Mouse (Mus musculus): ENCODE results near the gene Zscan12. TPM values are rescaled to one million over a fixed set of nuclear protein-coding genes. Genes with fewer than 3 reads are reported as not detected.
"Not testable (repeated sequence)": the region's sequence is repeated elsewhere in the genome, so short reads cannot be mapped to it uniquely, and the experiment has no call there.

The Zscan12 gene
- total RNA-seq, 2 experiments from 2014 or later = 9.4 to 10.0 TPM

DNA sequence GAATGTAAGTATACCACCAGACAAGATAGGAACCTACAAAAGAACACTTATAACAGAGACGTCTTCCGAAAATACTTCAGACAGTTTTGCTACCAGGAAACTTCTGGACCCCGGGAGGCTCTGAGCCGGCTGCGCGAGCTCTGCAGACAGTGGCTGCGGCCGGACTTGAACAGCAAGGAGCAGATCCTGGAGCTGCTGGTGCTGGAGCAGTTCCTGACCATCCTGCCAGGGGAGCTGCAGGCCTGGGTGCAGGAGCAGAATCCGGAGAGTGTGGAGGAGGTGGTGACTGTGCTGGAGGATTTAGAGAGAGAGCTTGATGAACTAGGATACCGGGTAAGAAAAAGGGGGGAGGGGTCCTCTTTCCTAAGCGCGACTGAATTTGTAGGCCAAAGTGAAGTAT lies 1.1 kb downstream of the Zscan12 start:
- Histone ChIP-seq H3K27ac (no peak overlapping the region), H3K4me3 (peak overlapping the region; percentile 100)
- no peak for DNase-seq (ENCODE audit: low spot score in 2 of 2)
- no peak for TF ChIP-seq CTCF (conservative IDR thresholded peaks at IDR 0.05)

DNA sequence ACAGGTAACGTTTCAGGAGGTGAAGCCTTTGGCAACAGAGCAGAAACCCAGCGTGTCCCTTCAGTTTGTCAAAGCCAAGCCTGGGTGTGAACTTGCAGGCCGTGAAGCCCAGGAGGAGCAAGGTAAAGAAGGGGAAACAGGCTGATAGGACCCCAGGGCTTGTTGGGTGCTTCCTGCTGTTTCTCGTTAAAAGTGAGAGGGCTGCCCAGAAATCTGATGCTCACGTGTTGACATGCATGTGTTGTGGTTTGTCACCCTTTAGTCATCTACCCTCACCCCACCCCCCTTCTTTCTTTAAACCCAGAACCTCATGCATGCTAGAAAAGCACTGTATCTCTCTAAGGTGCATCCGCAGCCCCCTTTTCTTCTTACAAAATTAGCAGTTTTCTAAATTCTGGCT lies 4.0 kb downstream of the Zscan12 start:
- TF ChIP-seq CTCF (conservative IDR thresholded peaks at IDR 0.05) = no peak
- no peak overlapping the region for H3K27ac ChIP-seq
- no peak overlapping the region for H3K4me3 ChIP-seq
- DNase-seq (ENCODE audit: low spot score in 2 of 2) = no peak

DNA sequence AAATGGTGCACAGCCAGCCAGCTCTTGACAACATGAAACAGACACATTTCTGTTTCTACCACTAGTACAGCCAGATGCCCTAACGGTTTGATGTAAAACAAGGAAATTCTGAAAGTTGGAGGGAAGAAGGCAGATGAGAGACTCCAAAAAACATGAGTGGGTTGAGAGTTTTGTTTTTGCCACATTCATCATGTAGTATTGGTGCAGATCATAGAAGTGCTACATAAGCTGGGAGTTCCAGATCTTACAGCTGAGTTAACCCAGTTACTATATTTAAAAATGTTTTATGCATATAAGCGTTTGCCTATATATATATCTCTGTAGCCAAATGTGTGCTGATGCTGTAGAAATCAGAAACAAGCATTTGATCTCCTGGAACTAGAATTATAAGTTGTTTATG lies 10.1 kb downstream of the Zscan12 start:
- TF ChIP-seq CTCF (conservative IDR thresholded peaks at IDR 0.05) = no peak
- Histone ChIP-seq H3K27ac (no peak overlapping the region), H3K4me3 (no peak overlapping the region)
- DNase-seq (ENCODE audit: low spot score in 2 of 2) = no peak

DNA sequence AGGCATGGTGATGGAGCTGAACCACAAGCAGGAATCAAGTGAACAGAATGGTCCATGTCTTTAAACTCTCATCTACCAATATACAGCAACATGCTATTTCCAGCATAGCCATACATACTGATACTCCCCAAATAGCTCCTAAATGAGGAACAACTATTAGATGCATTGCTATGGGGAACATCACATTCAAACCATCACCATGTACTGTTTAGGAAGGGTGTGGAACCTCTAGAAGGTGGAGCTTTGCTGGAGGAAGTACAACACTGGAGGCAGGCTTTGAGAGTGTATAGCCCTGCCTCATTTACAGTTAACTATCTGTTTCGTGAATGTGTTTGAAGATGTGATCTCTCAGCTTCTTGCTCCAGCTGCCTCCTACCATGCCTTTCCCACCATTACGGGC lies 15.2 kb downstream of the Zscan12 start:
- no peak overlapping the region for H3K4me3 ChIP-seq
- no peak for TF ChIP-seq CTCF (conservative IDR thresholded peaks at IDR 0.05)
- DNase-seq (ENCODE audit: low spot score in 2 of 2) = no peak
- no peak overlapping the region for H3K27ac ChIP-seq

DNA sequence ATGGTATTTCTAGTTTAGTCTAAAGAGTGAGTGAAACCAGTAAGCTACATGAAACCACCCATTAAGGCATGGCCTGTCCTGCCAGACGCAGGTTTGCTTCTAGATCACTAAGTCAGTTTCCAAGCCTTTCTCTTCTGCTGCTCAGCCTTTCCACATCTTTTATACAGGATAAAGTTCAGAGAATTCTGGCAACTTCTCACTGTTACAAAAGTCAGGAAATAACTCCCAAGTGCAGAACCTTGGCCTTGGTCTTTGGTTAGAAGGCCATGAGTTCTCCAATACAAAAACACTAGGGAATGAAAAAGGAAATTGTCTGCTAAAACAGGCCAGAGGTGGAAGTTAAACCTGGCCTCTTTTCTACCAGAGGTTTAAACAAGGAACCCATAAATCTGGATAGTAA lies 32.6 kb downstream of the Zscan12 start:
- TF ChIP-seq CTCF (conservative IDR thresholded peaks at IDR 0.05) = no peak
- Histone ChIP-seq H3K27ac (no peak overlapping the region), H3K4me3 (no peak overlapping the region)
- DNase-seq (ENCODE audit: low spot score in 2 of 2) = no peak

DNA sequence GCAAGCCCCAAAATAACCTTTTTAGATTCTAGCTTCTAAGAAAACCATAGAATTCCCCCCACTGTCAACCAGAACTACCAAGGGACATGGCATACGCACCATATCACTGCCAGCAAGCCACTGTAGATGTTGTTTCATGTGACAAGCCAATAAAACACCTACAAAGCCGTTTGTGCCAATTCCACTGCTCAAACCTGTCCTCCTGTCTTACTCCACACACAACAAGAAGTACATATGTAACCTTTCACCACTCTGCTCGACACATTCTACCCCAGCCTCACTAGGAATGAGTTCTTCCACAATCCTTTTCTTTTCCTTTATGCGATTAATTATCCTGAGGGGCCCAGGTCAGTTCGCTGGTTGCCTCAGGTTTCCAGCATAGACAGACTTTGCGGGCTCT lies 33.0 kb downstream of the Zscan12 start:
- H3K4me3 ChIP-seq = no peak overlapping the region
- DNase-seq (ENCODE audit: low spot score in 2 of 2) = no peak
- TF ChIP-seq CTCF (conservative IDR thresholded peaks at IDR 0.05) = no peak
- no peak overlapping the region for H3K27ac ChIP-seq

DNA sequence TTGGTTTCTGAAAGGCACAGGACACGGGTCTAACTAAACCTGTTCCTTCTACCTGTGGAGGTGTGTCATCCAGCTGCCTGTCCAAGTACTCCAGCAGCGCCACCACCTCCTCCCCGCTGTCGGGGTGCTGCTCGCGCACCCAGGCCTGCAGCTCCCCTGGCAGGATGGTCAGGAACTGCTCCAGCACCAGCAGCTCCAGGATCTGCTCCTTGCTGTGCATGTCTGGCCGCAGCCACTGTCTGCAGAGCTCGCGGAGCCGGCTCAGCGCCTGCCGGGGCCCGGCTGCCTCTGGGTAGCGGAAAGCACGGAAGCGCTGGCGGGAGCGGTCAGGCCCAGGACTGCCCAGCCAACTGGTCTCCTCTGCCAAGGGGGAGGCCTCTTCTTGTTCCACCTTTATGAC lies 33.4 kb downstream of the Zscan12 start:
- not testable (repeated sequence) for DNase-seq (ENCODE audit: low spot score in 2 of 2); H3K27ac ChIP-seq
- peak overlapping the region; percentile 38; the same call in 1 of the 2 replicates for H3K4me3 ChIP-seq

DNA sequence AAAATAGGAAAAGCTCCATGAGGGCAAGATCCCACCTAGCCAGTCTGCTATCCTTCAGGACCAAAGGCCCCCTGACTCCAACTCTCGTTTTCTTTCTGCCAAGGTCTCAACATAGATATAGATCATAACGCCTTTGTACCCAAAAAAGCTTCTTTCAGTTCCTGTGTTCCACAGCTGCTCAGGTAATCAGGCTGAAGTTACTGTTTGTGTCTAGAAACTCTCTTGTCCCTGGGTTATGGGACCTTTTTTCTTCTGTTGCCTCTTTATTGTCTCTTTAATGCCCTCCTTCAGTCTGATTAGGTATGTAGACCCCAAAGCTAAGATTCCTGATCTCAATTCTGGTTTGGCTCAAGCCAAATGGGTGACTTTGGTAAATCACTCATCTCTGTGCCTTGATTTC lies 34.9 kb downstream of the Zscan12 start:
- no peak for DNase-seq (ENCODE audit: low spot score in 2 of 2)
- H3K27ac ChIP-seq = no peak overlapping the region
- no peak for TF ChIP-seq CTCF (conservative IDR thresholded peaks at IDR 0.05)
- H3K4me3 ChIP-seq = no peak overlapping the region

DNA sequence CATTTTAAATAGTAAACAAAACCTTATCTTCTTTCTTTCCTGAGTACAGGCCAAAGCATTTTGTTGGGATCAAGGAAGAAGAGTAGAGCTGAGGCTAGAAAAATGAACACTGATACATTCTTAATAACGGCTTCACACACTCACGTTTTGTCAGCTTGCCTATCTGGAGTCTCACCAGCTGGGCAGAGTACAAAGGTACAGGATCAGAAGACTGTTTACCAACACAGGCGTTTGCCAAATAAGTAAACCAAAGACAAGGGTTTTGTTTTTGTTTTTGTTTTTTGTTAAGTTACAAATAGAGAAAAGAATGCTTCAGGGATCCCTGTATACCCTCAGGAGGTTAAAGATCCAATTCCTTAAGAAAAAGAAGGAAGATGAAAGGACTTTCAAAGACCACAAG lies 38.5 kb downstream of the Zscan12 start:
- DNase-seq (ENCODE audit: low spot score in 2 of 2) = no peak
- TF ChIP-seq CTCF (conservative IDR thresholded peaks at IDR 0.05) = no peak
- Histone ChIP-seq H3K27ac (peak overlapping the region; percentile 25; the same call in 1 of the 2 replicates), H3K4me3 (peak overlapping the region; percentile 96)

DNA sequence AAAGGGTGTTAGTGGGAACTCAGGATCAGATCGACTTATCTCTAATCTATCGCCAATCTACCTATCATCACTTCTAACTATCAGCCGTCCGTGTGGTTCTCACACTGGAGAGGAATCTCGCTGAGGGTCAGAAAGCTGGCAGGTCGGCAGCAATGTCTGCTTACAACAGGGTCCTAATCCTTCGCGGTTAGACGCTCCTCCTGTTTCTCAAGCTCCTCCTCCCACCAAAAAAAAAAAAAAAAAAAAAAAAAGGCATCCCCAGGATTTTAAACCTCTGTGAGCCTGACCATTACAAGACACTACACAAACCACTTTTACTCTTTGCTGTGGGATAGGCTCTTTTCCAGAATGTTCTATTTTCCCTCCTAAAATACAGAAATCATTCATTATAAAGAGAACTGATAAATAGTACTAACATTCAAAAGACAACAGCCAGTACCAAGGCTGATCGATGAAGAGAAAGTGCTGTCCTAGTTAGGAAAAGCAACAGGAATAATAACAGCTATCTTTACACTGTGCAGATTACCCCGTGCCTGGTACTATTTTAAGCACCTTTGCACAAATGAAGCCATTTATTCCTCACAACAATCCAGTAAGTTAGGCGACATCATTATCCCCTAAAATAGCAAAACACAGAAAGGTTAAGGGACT lies 39.1 kb downstream of the Zscan12 start:
- DNase-seq (ENCODE audit: low spot score in 2 of 2) = no peak
- Histone ChIP-seq H3K27ac (peak overlapping the region; percentile 93), H3K4me3 (peak overlapping the region; percentile 96)
- no peak for TF ChIP-seq CTCF (conservative IDR thresholded peaks at IDR 0.05)

DNA sequence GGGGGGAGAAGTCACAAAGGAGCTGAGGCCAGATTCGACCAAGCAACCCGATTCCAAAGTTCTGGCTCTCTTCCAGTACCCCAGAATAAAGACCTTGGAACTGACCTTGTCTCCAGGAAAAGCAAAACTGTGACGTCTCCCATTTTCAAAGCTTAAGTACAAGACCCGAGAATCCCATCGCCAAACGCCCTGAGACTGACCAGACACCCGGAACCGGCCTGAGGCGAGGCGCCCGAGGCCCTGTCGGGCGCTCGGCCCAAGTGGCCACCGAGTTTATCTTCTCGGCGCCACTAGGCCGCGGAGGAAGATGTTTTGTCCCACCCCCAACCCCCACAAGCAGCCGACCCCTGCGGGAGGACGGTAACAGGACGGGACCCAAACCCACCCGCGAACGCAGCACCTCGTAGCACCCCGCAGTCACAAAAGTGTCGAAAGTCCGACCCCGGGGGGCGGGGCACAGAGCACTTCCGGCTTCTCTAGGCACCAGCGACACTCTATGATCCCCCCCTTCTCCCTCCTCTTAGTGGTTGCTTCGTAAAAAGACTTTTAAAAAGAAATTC lies 39.7 kb downstream of the Zscan12 start, which contains the start of gene Zkscan3:
Zkscan3 (minus strand) TSS at position 469 of the 560 bp plus-strand sequence.
- H3K27ac ChIP-seq = peak within 1 kb of the TSS; percentile 93
- TF ChIP-seq CTCF (conservative IDR thresholded peaks at IDR 0.05) = no peak

DNA sequence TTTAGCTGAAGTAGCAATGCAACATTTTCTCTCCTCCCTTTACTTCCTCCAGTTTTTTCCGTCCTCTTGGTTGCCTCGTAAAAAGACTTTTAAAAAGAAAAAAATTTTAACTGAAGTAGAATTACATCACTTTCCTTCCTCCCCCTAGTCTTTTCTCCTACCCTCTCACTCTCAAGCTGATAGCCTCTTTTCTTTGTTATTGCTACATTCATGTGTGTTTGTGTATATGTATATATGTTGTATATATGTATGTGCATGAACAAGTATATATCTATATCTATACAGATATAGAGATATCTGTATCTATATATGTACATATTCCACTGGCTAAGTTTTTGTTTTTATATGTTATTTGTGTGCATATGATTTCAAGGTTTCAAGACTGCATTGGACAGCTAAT lies 40.2 kb downstream of the Zscan12 start:
- TF ChIP-seq CTCF (conservative IDR thresholded peaks at IDR 0.05) = no peak
- Histone ChIP-seq H3K4me3 (peak overlapping the region; percentile 96), H3K27ac (peak overlapping the region; percentile 93)
- no peak for DNase-seq (ENCODE audit: low spot score in 2 of 2)

More for the DNA sequence above, 39.7 kb downstream of the Zscan12 start, which contains the start of gene Zkscan3:
- peak; percentile 74 to 86 for DNase-seq (ENCODE audit: low spot score in 2 of 2)
- H3K4me3 ChIP-seq = peak within 1 kb of the TSS; percentile 96

DNA sequence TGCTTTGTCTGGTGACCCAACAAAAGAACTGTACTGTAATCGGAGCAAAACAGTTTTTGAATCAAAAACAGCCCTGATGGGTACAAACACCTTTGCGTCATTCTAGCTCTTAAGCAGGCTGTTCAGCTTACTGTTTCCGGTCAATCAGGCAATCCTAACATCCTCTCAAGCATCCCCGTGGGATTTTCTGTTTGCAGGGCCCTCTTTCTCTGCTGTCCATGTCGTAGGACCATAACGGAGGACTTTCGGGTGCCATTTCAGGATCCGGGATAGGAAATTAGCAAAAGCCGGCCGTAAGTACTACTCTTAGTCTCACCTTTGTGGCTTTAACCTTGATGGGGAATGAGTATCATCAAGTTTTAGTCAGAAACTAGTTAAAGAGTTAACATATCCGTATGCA lies 44.7 kb downstream of the Zscan12 start:
- no peak for TF ChIP-seq CTCF (conservative IDR thresholded peaks at IDR 0.05)
- DNase-seq (ENCODE audit: low spot score in 2 of 2) = no peak
- peak overlapping the region; percentile 96; the same call in 1 of the 2 replicates for H3K27ac ChIP-seq
- H3K4me3 ChIP-seq = no peak overlapping the region; the same call in 1 of the 2 replicates
